Mouse (Mus musculus) yolk sac, embryonic 10.5 days (tissue): ENCODE results near the gene Tox2.

Source experiments
- DNase-seq: peaks from one replicate; pipeline ENCODE4 v3.0.0-alpha.2; 2017; ENCODE audit warnings: low spot score

Tox2 gene

GRCm38 (mm10) chr2:163205262-163205647 is 2.3 kb downstream of the Tox2 start:
- DNase-seq = no peak

GRCm38 (mm10) chr2:163205737-163206490 is 3.0 kb downstream of the Tox2 start:
- DNase-seq = no peak

GRCm38 (mm10) chr2:163207315-163207714 is 4.4 kb downstream of the Tox2 start:
- DNase-seq = no peak

- DNase-seq = no peak
Observed at GRCm38 (mm10) chr2:163209139-163209538, 6.2 kb downstream of the Tox2 start.

GRCm38 (mm10) chr2:163213085-163213484 is 10.2 kb downstream of the Tox2 start:
- no peak for DNase-seq

- no peak for DNase-seq
Observed at GRCm38 (mm10) chr2:163218095-163218494, 15.2 kb downstream of the Tox2 start.

GRCm38 (mm10) chr2:163218571-163218970 is 15.6 kb downstream of the Tox2 start:
- no peak for DNase-seq

- no peak for DNase-seq
Observed at GRCm38 (mm10) chr2:163219447-163219846, 16.5 kb downstream of the Tox2 start.

GRCm38 (mm10) chr2:163220706-163221105 is 17.8 kb downstream of the Tox2 start:
- no peak for DNase-seq

- no peak for DNase-seq
Observed at GRCm38 (mm10) chr2:163225302-163225701, 22.4 kb downstream of the Tox2 start.

GRCm38 (mm10) chr2:163229050-163229449 is 26.1 kb downstream of the Tox2 start:
- DNase-seq = no peak

GRCm38 (mm10) chr2:163231781-163232534 is 29.0 kb downstream of the Tox2 start:
- no peak for DNase-seq

- DNase-seq = no peak
Observed at GRCm38 (mm10) chr2:163233666-163234065, 30.7 kb downstream of the Tox2 start.

- DNase-seq = no peak
Observed at GRCm38 (mm10) chr2:163236057-163236456, 33.1 kb downstream of the Tox2 start.

GRCm38 (mm10) chr2:163237999-163238529 is 35.1 kb downstream of the Tox2 start:
- no peak for DNase-seq

GRCm38 (mm10) chr2:163239945-163240344 is 37.0 kb downstream of the Tox2 start:
- no peak for DNase-seq

GRCm38 (mm10) chr2:163241867-163242266 is 38.9 kb downstream of the Tox2 start:
- DNase-seq = peak; percentile 71

GRCm38 (mm10) chr2:163243917-163244852 is 41.3 kb downstream of the Tox2 start:
- DNase-seq = no peak

- DNase-seq = no peak
Observed at GRCm38 (mm10) chr2:163248912-163249311, 46.0 kb downstream of the Tox2 start.

- DNase-seq = no peak
Observed at GRCm38 (mm10) chr2:163252645-163253044, 49.7 kb downstream of the Tox2 start.

- no peak for DNase-seq
Observed at GRCm38 (mm10) chr2:163253248-163254099, 50.5 kb downstream of the Tox2 start.
